Mouse (Mus musculus) erythroblast, embryonic 14.5 days (primary cell): Measurements from ENCODE around the gene Vangl2. TPM values are rescaled to one million over a fixed set of nuclear protein-coding genes. Genes with fewer than 3 reads are reported as not detected.

Source experiments
- H3K27me3 ChIP-seq: 2 replicates; pipeline ENCODE4 v1.6.1; 2012; ENCODE audit warnings: inconsistent platforms; ENCODE audit not compliant: control insufficient read depth
- H3K36me3 ChIP-seq: 2 replicates; pipeline ENCODE4 v1.6.1; 2012; ENCODE audit warnings: mild to moderate bottlenecking, inconsistent platforms; ENCODE audit not compliant: control insufficient read depth
- H3K4me1 ChIP-seq: 2 replicates; pipeline ENCODE4 v1.6.1; 2012; ENCODE audit warnings: inconsistent platforms; ENCODE audit not compliant: control insufficient read depth
- H3K4me3 ChIP-seq: replicated peaks from 2 replicates; pipeline ENCODE3; 2012; ENCODE audit warnings: moderate library complexity, mild to moderate bottlenecking, inconsistent platforms
- H3K9me3 ChIP-seq: 2 replicates; pipeline ENCODE4 v1.6.1; 2012; ENCODE audit warnings: low read length, inconsistent platforms, mixed read lengths; ENCODE audit not compliant: control insufficient read depth
- GATA1 ChIP-seq: IDR thresholded peaks from 2 replicates; pipeline ENCODE4 v1.6.1; 2012; ENCODE audit warnings: low read length, inconsistent platforms, mixed read lengths
- TAL1 ChIP-seq: IDR thresholded peaks from 3 replicates; pipeline ENCODE4 v1.6.1; 2012; ENCODE audit warnings: low read length, inconsistent platforms, mixed read lengths
- polyA plus RNA-seq: library from polyadenylated mRNA; stranded (reverse); fragments of >175 nt; gene quantifications from 2 replicates; pipeline ENCODE4 v1.2.3, GENCODE M21; 2012

The Vangl2 gene
- polyA plus RNA-seq, 1 experiment = 0.01 TPM

DNA sequence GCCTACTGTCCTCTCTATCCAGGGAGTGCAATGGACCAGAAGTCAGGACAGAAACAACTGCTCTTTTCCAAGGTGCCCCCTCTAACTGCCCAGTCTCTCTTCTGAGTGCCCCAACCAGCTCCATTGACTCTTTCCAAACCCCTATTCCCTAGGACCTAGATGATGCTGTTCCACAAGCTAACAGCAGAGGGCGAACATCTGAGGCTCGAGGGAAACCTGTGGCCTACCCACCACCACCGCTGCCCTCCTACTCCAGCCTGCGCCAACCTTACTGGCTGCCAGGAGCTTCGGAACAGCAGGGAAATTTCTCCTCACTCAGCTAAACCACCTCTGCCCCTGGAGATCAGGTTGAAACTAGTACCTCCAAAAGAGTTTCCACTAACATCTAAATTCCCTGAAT is 16.2 kb downstream of the Vangl2 start:
- H3K27me3 ChIP-seq = no peaks in the 10 kb centered on the region
- H3K36me3 ChIP-seq = no peaks in the 10 kb centered on the region; the same call in 1 of the 2 replicates
- no peaks in the 10 kb centered on the region for H3K4me1 ChIP-seq
- TF ChIP-seq TAL1 (no peak), GATA1 (no peak)
- H3K4me3 ChIP-seq = no peak overlapping the region
- H3K9me3 ChIP-seq = no peaks in the 10 kb centered on the region

DNA sequence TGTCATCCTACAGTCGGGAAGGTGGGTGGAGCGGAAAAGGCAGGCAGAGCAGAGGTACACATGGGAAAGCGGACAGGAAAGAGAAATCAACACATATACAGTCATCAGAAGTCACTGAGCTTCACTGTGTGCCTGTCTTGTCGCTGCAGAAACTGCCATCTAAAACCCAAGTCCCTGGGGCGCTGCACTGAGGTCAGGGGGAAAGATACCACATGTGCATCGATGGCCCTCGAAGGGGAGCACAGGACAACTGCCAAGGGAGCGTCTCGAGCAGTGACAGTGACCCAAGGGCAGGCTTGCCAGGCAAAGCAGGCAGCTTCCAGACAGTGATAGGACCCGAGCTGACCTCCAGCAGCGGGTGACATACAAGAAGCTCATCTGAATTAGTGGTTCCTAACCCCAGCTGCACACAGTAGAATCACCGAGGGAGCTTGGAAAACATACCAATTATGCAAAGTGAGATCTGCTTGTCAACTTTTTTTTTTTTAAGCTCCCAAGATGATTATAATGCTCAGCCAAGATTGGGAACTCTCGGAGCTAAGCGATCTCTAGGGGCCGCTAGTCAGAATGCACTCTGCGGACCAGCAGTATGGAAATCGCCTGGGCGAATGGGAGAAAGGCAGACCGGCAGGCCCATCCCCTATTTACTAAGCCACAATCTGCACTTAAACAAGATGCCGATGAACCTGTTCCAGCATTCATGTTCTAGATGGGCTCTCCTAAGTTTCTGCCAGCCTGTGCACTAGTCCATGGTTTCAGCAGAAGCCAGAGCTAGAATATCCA is 18.0 kb downstream of the Vangl2 start:
- Histone ChIP-seq H3K36me3 (no peaks in the 10 kb centered on the region; the same call in 1 of the 2 replicates), H3K4me1 (no peaks in the 10 kb centered on the region), H3K9me3 (no peaks in the 10 kb centered on the region), H3K4me3 (no peak overlapping the region), H3K27me3 (no peaks in the 10 kb centered on the region)
- TF ChIP-seq TAL1 (no peak), GATA1 (no peak)

DNA sequence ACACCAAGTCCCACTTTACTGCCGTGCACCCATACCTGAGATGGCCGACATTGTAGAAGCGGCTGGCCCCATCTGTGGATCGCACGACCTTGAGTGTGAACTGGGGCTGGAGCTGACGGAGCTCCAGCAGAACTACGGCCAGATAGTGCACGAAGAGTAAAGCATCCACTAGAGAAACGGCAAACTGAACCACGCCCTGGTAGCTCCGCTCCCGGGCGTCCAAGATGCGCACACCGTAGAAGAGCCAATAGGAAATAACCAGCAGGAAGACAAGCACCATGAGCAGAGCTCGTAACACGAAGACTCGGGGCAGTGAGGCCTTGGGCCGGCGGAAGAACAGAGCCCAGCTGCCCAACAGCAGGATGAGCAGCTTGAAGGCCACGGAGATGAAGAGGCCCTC is 18.8 kb downstream of the Vangl2 start:
- H3K4me1 ChIP-seq = no peaks in the 10 kb centered on the region
- TF ChIP-seq GATA1 = no peak
- no peak for TF ChIP-seq TAL1
- H3K27me3 ChIP-seq = no peaks in the 10 kb centered on the region
- no peaks in the 10 kb centered on the region for H3K9me3 ChIP-seq
- no peak overlapping the region for H3K4me3 ChIP-seq
- no peaks in the 10 kb centered on the region; the same call in 1 of the 2 replicates for H3K36me3 ChIP-seq

DNA sequence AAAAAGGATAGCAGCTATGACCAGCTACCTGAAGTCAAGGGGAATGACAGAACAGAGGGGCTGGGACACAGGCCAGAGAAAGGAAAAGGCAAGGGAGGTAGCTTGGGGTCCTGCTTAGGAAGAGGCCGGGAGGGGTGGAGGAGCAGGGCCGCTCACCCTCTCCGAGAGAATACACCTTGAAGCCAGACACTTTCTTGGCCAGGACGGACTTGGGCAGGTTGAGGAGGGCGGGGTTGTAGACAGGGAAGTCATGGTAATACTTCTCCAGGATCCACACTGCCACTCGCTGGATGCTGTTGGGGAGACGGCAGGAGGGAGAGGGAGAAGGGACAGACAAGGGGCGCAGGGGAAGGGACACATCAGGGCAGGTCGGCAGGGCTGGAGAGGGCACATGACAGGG is 19.9 kb downstream of the Vangl2 start:
- no peak for TF ChIP-seq GATA1
- TF ChIP-seq TAL1 = no peak
- Histone ChIP-seq H3K27me3 (no peaks in the 10 kb centered on the region), H3K4me1 (no peaks in the 10 kb centered on the region), H3K9me3 (no peaks in the 10 kb centered on the region), H3K36me3 (no peaks in the 10 kb centered on the region; the same call in 1 of the 2 replicates), H3K4me3 (no peak overlapping the region)

DNA sequence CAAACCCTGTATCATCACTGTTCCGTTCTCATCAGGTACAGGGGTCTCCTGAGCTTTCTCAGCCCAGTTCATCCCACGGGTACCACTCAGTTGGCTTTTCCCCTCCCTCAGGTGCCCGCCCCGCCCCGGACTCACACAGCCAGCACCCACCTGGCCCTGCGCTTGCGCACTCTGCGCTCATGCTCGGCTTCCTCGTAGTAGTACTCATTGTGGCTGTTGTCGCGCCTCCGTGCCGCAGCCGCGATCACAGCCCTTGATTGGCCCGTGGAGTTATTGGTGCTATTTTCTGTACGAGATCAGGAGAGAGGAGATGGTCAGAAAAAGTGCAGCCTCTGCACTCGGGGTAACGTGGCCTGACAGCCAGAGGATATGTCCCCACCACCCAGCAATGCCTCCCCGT is 20.5 kb downstream of the Vangl2 start:
- no peak for TF ChIP-seq GATA1
- no peak for TF ChIP-seq TAL1
- no peaks in the 10 kb centered on the region for H3K27me3 ChIP-seq
- no peaks in the 10 kb centered on the region for H3K4me1 ChIP-seq

DNA sequence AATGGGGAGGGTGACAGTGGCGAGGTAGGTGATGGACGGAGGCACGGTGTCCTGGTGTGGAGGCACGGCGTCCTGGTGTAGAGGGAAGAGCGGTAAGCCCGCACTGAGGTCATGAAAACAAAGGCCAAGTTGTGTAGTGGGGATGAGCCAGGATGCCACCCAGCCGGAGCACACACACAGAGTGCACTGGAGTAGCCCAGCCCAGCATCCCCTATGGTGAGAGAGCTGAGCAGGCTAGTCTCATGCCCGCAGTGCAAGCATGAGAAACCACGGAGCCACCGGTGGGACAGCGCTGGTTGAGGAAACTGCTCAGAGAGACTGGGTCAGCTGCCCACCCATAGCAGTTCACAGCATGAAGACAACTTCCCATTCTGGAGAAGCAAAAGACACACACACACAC is 26.6 kb downstream of the Vangl2 start:
- Histone ChIP-seq H3K4me3 (no peak overlapping the region), H3K36me3 (no peaks in the 10 kb centered on the region), H3K27me3 (no peaks in the 10 kb centered on the region), H3K9me3 (no peaks in the 10 kb centered on the region), H3K4me1 (no peaks in the 10 kb centered on the region)
- TF ChIP-seq GATA1 = no peak
- no peak for TF ChIP-seq TAL1

More for the DNA sequence above, 20.5 kb downstream of the Vangl2 start:
- no peak overlapping the region for H3K4me3 ChIP-seq
- H3K9me3 ChIP-seq = no peaks in the 10 kb centered on the region
- H3K36me3 ChIP-seq = no peaks in the 10 kb centered on the region; the same call in 1 of the 2 replicates

DNA sequence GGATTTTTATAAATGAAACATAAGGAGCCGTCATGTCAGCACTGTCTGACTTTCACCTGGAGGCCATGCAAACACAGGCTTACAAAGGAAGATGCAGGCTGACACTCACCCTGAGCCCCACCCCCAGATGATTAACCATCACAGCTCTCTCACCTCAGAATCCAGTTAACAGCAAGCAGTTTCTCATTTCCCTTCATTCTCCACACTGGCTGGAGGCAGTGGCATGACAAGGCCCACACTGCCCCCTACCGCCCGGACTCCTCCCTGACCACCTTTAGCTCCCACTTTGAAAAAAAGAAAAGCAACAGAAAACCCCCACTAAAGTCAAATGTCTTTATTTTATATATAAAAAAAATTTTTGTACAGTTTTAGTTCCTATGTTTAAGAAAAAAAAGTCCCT is 27.6 kb downstream of the Vangl2 start:
- Histone ChIP-seq H3K9me3 (no peaks in the 10 kb centered on the region), H3K4me1 (no peaks in the 10 kb centered on the region), H3K4me3 (no peak overlapping the region), H3K27me3 (no peaks in the 10 kb centered on the region), H3K36me3 (no peaks in the 10 kb centered on the region)
- no peak for TF ChIP-seq GATA1
- TF ChIP-seq TAL1 = no peak

DNA sequence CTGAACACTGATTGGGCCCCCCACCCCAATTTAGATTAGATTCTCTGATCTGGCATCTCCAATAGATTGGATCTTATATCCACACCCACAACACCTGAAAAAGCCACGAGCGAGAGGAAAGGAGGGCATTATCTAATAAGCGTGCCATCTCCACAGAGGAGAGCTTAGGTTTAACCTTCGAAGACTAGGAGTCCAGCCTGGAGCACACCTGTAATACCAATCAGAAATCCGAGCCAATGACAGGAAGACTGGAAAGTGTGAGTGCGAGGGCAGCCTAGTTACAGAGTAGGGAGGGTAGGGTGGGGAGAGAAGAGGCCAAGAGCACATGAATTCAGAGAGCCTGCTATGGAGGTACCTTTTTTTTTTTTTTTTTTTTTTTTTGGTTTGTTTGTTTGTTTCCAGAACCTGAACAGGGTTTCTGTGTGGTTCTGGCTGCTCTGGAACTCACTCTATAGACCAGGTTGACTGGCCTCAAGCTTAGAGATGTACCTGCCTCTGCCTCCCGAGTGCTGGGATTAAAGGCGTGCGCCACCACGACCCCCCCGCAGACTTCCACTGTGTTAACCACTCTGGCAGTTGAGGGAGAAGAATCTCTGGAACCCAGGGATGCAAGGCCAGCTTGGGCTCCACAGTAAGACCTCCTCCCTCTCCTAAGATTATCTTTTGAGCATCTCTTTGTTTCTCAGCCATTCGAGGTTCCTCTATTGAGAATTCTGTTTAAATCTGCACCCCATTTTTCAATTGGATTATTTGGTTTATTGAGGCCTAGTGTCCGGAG is 29.2 kb downstream of the Vangl2 start:
- Histone ChIP-seq H3K36me3 (no peaks in the 10 kb centered on the region), H3K27me3 (no peaks in the 10 kb centered on the region), H3K9me3 (no peaks in the 10 kb centered on the region), H3K4me1 (no peaks in the 10 kb centered on the region), H3K4me3 (no peak overlapping the region)
- TF ChIP-seq GATA1 = no peak
- no peak for TF ChIP-seq TAL1

DNA sequence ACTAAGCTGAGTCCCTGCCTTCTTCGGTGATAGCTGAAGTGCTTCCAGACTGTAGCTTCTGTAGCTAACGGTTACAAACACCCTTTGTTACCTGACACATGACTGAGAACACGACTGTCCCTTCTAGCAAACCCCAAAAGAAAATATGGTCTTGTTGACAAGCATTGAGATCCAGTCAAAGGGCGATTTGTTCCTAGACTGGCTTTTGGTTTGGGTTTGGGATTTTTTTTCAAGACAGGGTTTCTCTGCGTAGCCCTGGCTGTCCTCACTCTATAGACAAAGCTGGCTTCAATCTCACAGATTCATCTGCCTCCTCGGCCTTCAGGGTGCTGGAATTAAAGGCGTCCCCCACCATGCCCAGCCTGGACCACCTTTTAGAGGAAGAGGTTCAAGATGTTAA is 31.5 kb downstream of the Vangl2 start:
- no peak for TF ChIP-seq TAL1
- no peak for TF ChIP-seq GATA1
- Histone ChIP-seq H3K4me3 (no peak overlapping the region), H3K4me1 (no peaks in the 10 kb centered on the region), H3K9me3 (no peaks in the 10 kb centered on the region), H3K36me3 (no peaks in the 10 kb centered on the region), H3K27me3 (no peaks in the 10 kb centered on the region)
